In genomic region chr5:143908926-143909325, GRCm38 (mm10) we compare ENCODE assay signal across 8 mouse cellular contexts. TPM values are rescaled to one million over a fixed set of nuclear protein-coding genes. Genes with fewer than 3 reads are reported as not detected.
DNase-seq lines count a peak whose midpoint lies in the region; ATAC-seq and TF ChIP-seq lines count a peak whose summit lies in the region.

No protein-coding gene starts in this region.

- peak; percentile 24 for DNase-seq in embryo, embryonic 10.5 days (ENCODE audit: low spot score)
- no peak for DNase-seq in embryo, embryonic 9.5 days (ENCODE audit: extremely low spot score)
- no peak for DNase-seq in forebrain, embryonic 10.5 days (ENCODE audit: extremely low spot score, low spot score)
- no peak for DNase-seq in right cerebral cortex, adult 2 months (ENCODE audit: low spot score in 2 of 2)
- DNase-seq in frontal cortex, adult 2 months (ENCODE audit: extremely low spot score in 1 of 2, low spot score in 1 of 2), result no peak
- no peak for DNase-seq in urinary bladder, postnatal 10 days (ENCODE audit: low spot score)

- peaks cover 97% of the 10 kb centered on the region for H3K79me2 ChIP-seq in C2C12 (ENCODE audit: control insufficient read depth, insufficient read depth)

- no peaks in the 10 kb centered on the region for H3K27me3 ChIP-seq in C2C12 (ENCODE audit: control insufficient read depth, insufficient read depth, insufficient read length)
- H3K27me3 ChIP-seq in forebrain, embryonic 10.5 days (ENCODE audit: poor library complexity, severe bottlenecking), result no peaks in the 10 kb centered on the region
- no peaks in the 10 kb centered on the region for H3K27me3 ChIP-seq in liver, embryonic 12.5 days (replicated peaks)

- H3K9ac ChIP-seq in liver, embryonic 12.5 days, result peak overlapping the region; percentile 84

- TF ChIP-seq CTCF in C2C12 (IDR thresholded peaks at IDR 0.05; ENCODE audit: control insufficient read depth, insufficient read depth, insufficient read length), result no peak

- peak; percentile 46 for ATAC-seq in liver, embryonic 12.5 days

- no peaks in the 10 kb centered on the region for H3K9me3 ChIP-seq in forebrain, embryonic 10.5 days
- no peaks in the 10 kb centered on the region for H3K9me3 ChIP-seq in liver, embryonic 12.5 days (replicated peaks)

- peaks cover 51% of the 10 kb centered on the region for H3K79me3 ChIP-seq in C2C12 (ENCODE audit: low read depth)

- H3ac ChIP-seq in C2C12 (ENCODE audit: control insufficient read depth, insufficient read length, low read depth), result peak overlapping the region; percentile 74

- peaks cover 48% of the 10 kb centered on the region for H3K36me3 ChIP-seq in C2C12 (ENCODE audit: control insufficient read depth, insufficient read depth)
- H3K36me3 ChIP-seq in forebrain, embryonic 10.5 days (replicated peaks), result peaks cover 50% of the 10 kb centered on the region
- peaks cover 64% of the 10 kb centered on the region for H3K36me3 ChIP-seq in liver, embryonic 12.5 days

- 4% methylated on average over 9 of the region's 9 CpGs for WGBS in forebrain, embryonic 10.5 days
- 2% methylated on average over 9 of the region's 9 CpGs for WGBS in liver, embryonic 12.5 days (ENCODE audit: insufficient replicate concordance)

- H3K4me1 ChIP-seq in forebrain, embryonic 10.5 days, result peaks cover 26% of the 10 kb centered on the region
- H3K4me1 ChIP-seq in liver, embryonic 12.5 days, result peaks cover 47% of the 10 kb centered on the region

- H3K4me2 ChIP-seq in liver, embryonic 12.5 days, result peak overlapping the region; percentile 93

- peak overlapping the region; percentile 63 for H3K4me3 ChIP-seq in C2C12 (ENCODE audit: insufficient read depth, poor library complexity, severe bottlenecking)
- peak overlapping the region; percentile 79 for H3K4me3 ChIP-seq in forebrain, embryonic 10.5 days
- H3K4me3 ChIP-seq in liver, embryonic 12.5 days, result peak overlapping the region; percentile 74

- peak overlapping the region; percentile 85 for H3K27ac ChIP-seq in forebrain, embryonic 10.5 days
- peak overlapping the region; percentile 98 for H3K27ac ChIP-seq in liver, embryonic 12.5 days

TF ChIP-seq in C2C12, 6 proteins besides CTCF, POLR2A, EP300 and RAD21:
- no peak for TF ChIP-seq MAX (IDR thresholded peaks at IDR 0.05)
- no peak for TF ChIP-seq USF1 (IDR thresholded peaks at IDR 0.05; ENCODE audit: low read depth)
- no peak for TF ChIP-seq CEBPB (IDR thresholded peaks at IDR 0.05; ENCODE audit: low read depth)
- TF ChIP-seq FOSL1 (IDR thresholded peaks at IDR 0.05; ENCODE audit: insufficient read depth, low read length, poor library complexity, severe bottlenecking), result no peak
- TF ChIP-seq MYOG (IDR thresholded peaks at IDR 0.05; ENCODE audit: control insufficient read depth, extremely low read depth, insufficient read length), result no peak
- TF ChIP-seq MYOD1 (IDR thresholded peaks at IDR 0.05; ENCODE audit: control insufficient read depth, insufficient read length, low read depth), result no peak

RNA-seq across cellular contexts. Expression of gene Aimp2, which starts 0.7 kb away (rescaled TPM):
- polyA plus RNA-seq in C2C12 (2012; fragmentation: generic; extraction: Trizol), result 158 TPM
- polyA plus RNA-seq in forebrain, embryonic 10.5 days (2016; fragmentation: Nextera tagmentation; extraction: Ambion mirVana), result 141 TPM in 2 replicates
- 82.8 and 83.1 TPM in 2 replicates for polyA plus RNA-seq in liver, embryonic 12.5 days (2016; fragmentation: Nextera tagmentation; extraction: Ambion mirVana)
- 52.4 and 55.7 TPM in 2 replicates for polyA plus RNA-seq in frontal cortex, adult 2 months (2012; rRNA removed)

RNA-seq across cellular contexts. Expression of gene Pms2, which starts 0.8 kb away (rescaled TPM):
- polyA plus RNA-seq in C2C12 (2012; fragmentation: generic; extraction: Trizol), result 7.0 TPM
- polyA plus RNA-seq in forebrain, embryonic 10.5 days (2016; fragmentation: Nextera tagmentation; extraction: Ambion mirVana), result 40.8 and 41.5 TPM in 2 replicates
- polyA plus RNA-seq in liver, embryonic 12.5 days (2016; fragmentation: Nextera tagmentation; extraction: Ambion mirVana), result 23.8 and 24.8 TPM in 2 replicates
- 15.7 and 18.0 TPM in 2 replicates for polyA plus RNA-seq in frontal cortex, adult 2 months (2012; rRNA removed)

RNA-seq across cellular contexts. Expression of gene Ankrd61, which starts 11.4 kb away (rescaled TPM):
- polyA plus RNA-seq in C2C12 (2012; fragmentation: generic; extraction: Trizol), result 0.18 TPM
- polyA plus RNA-seq in forebrain, embryonic 10.5 days (2016; fragmentation: Nextera tagmentation; extraction: Ambion mirVana), result 0.31 and 0.36 TPM in 2 replicates
- 0.41 and 0.54 TPM in 2 replicates for polyA plus RNA-seq in liver, embryonic 12.5 days (2016; fragmentation: Nextera tagmentation; extraction: Ambion mirVana)
- 0.38 TPM in 2 replicates for polyA plus RNA-seq in frontal cortex, adult 2 months (2012; rRNA removed)

RNA-seq across cellular contexts. Expression of gene Gm42421, which starts 19.0 kb away (rescaled TPM):
- 0.25 TPM for polyA plus RNA-seq in C2C12 (2012; fragmentation: generic; extraction: Trizol)
- polyA plus RNA-seq in forebrain, embryonic 10.5 days (2016; fragmentation: Nextera tagmentation; extraction: Ambion mirVana), result 0.44 and 0.61 TPM in 2 replicates
- 0.18 TPM in 1 of 2 replicates, not detected in the other for polyA plus RNA-seq in liver, embryonic 12.5 days (2016; fragmentation: Nextera tagmentation; extraction: Ambion mirVana)
- polyA plus RNA-seq in frontal cortex, adult 2 months (2012; rRNA removed), result 2.6 and 2.9 TPM in 2 replicates

RNA-seq across cellular contexts. Expression of gene Rsph10b, which starts 23.9 kb away (rescaled TPM):
- not detected for polyA plus RNA-seq in C2C12 (2012; fragmentation: generic; extraction: Trizol)
- 0.43 and 0.64 TPM in 2 replicates for polyA plus RNA-seq in forebrain, embryonic 10.5 days (2016; fragmentation: Nextera tagmentation; extraction: Ambion mirVana)
- polyA plus RNA-seq in liver, embryonic 12.5 days (2016; fragmentation: Nextera tagmentation; extraction: Ambion mirVana), result 0.28 and 0.37 TPM in 2 replicates
- polyA plus RNA-seq in frontal cortex, adult 2 months (2012; rRNA removed), result 12.7 and 14.3 TPM in 2 replicates
